8 mouse cellular contexts compared by ENCODE assay signal in the genomic region with DNA sequence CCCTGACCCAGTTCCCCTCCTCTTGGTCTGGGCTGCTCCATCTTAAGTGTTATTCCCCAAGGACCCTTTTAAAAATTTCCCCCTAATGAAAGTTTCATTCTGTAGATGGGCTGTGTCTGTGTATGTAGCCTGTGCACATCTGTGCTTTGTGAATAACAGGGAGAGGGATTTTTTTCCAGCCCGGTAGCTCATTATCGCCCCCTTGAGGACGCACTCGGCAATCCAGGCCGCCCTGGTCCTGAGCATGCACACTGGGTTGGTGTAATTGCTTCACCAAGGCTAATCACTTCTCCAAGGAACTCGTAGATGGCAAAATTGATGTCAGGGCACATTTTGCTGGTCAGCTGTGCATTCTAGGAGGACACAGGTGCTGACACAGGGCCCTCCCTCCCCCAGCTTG. TPM values are rescaled to one million over a fixed set of nuclear protein-coding genes. Genes with fewer than 3 reads are reported as not detected.
DNase-seq lines count a peak whose midpoint lies in the region; ATAC-seq and TF ChIP-seq lines count a peak whose summit lies in the region.

No protein-coding gene starts in this region.

- peak; percentile 60 for TF ChIP-seq RAD21 in MEL (IDR thresholded peaks at IDR 0.05; ENCODE audit: low read depth, low read length)

- no peak overlapping the region for H3K27ac ChIP-seq in MEL (ENCODE audit: control insufficient read depth, low read depth, low read length)
- no peak overlapping the region for H3K27ac ChIP-seq in cortical plate, adult 2 months (ENCODE audit: insufficient read depth, low read length)
- no peak overlapping the region for H3K27ac ChIP-seq in stomach, postnatal 0 days (replicated peaks)

- no peak for TF ChIP-seq EP300 in MEL (IDR thresholded peaks at IDR 0.05; ENCODE audit: low read depth in 1 of 2, low read length in 2 of 2)
- no peak for TF ChIP-seq EP300 in stomach, postnatal 0 days (optimal IDR thresholded peaks at IDR 0.05)

- intact Hi-C loops in left cerebral cortex, postnatal 4 days (cut with DNase I), result no loop called here

- H3K79me2 ChIP-seq in MEL (ENCODE audit: control insufficient read depth, insufficient read depth, low read length, poor library complexity), result no peaks in the 10 kb centered on the region

- H3K4me3 ChIP-seq in MEL (ENCODE audit: control insufficient read depth in 1 of 2, insufficient read depth in 1 of 2, low read depth in 2 of 2, low read length in 2 of 2), result no peak overlapping the region
- H3K4me3 ChIP-seq in cortical plate, adult 2 months (ENCODE audit: insufficient read depth, low read length), result no peak overlapping the region
- no peak overlapping the region for H3K4me3 ChIP-seq in stomach, postnatal 0 days (ENCODE audit: low read depth, low read length)

- no peak for TF ChIP-seq POLR2A in MEL (IDR thresholded peaks at IDR 0.05; ENCODE audit: control insufficient read depth in 1 of 2, insufficient read depth in 1 of 2, low read depth in 1 of 2, low read length in 2 of 2, poor library complexity in 1 of 2)
- no peak for TF ChIP-seq POLR2A in cortical plate, adult 2 months (IDR thresholded peaks at IDR 0.05; ENCODE audit: extremely low read depth, insufficient read depth, low read length)

- TF ChIP-seq CTCF in MEL (IDR thresholded peaks at IDR 0.05 in 2 of 3, conservative IDR thresholded peaks at IDR 0.05 in 1 of 3; ENCODE audit: control insufficient read depth in 1 of 3, insufficient read depth in 1 of 3, low read depth in 2 of 3, low read length in 3 of 3, poor library complexity in 1 of 3, severe bottlenecking in 1 of 3), result peak; percentile 71 to 87 (median 72)
- TF ChIP-seq CTCF in cortical plate, adult 2 months (IDR thresholded peaks at IDR 0.05; ENCODE audit: extremely low read depth, insufficient read depth, low read length), result peak; percentile 55
- TF ChIP-seq CTCF in stomach, postnatal 0 days (IDR thresholded peaks at IDR 0.05; ENCODE audit: low read depth), result peak; percentile 75

- H3K4me2 ChIP-seq in stomach, postnatal 0 days (replicated peaks; ENCODE audit: low read depth), result no peak overlapping the region

- no peaks in the 10 kb centered on the region for H3K27me3 ChIP-seq in MEL (ENCODE audit: control insufficient read depth in 1 of 2, insufficient read depth in 2 of 2, low read length in 2 of 2)
- no peaks in the 10 kb centered on the region for H3K27me3 ChIP-seq in stomach, postnatal 0 days (ENCODE audit: control insufficient read depth, insufficient read depth, low read length)

- H3K9ac ChIP-seq in MEL (ENCODE audit: control insufficient read depth, low read depth, low read length, poor library complexity, severe bottlenecking), result no peak overlapping the region
- no peak overlapping the region for H3K9ac ChIP-seq in stomach, postnatal 0 days (ENCODE audit: low read length)

- 12% methylated on average over 6 of the region's 6 CpGs for WGBS in stomach, postnatal 0 days

- no peaks in the 10 kb centered on the region for H3K9me3 ChIP-seq in MEL (replicated peaks; ENCODE audit: insufficient read depth, low read length)
- H3K9me3 ChIP-seq in stomach, postnatal 0 days (ENCODE audit: control insufficient read depth, low read length), result no peaks in the 10 kb centered on the region

- ATAC-seq in CD4-positive, CD25-positive, alpha-beta regulatory T cell, adult 4 months, result no peak
- ATAC-seq in stomach, postnatal 0 days (ENCODE audit: low FRiP score, low TSS enrichment), result no peak

- no peaks in the 10 kb centered on the region for H3K4me1 ChIP-seq in MEL (ENCODE audit: control insufficient read depth in 1 of 2, insufficient read depth in 2 of 2, low read length in 2 of 2)
- H3K4me1 ChIP-seq in cortical plate, adult 2 months (ENCODE audit: control insufficient read depth, insufficient read depth, low read length), result no peaks in the 10 kb centered on the region
- no peaks in the 10 kb centered on the region for H3K4me1 ChIP-seq in stomach, postnatal 0 days (replicated peaks; ENCODE audit: control insufficient read depth, insufficient read depth)

- peak; percentile 19 for DNase-seq in CD4-positive, CD25-positive, alpha-beta regulatory T cell, adult 2 months (ENCODE audit: low read depth, low spot score)
- peak; percentile 50 for DNase-seq in layer of hippocampus, adult 11-12 months (ENCODE audit: low spot score)
- no peak for DNase-seq in layer of hippocampus, postnatal 36 days
- peak; percentile 55 for DNase-seq in MEL (ENCODE audit: low read depth, low spot score)
- DNase-seq in left cerebral cortex, postnatal 4 days, result peak; percentile 65
- peak; percentile 50 for DNase-seq in stomach, postnatal 0 days (ENCODE audit: low spot score)

- no peaks in the 10 kb centered on the region for H3K36me3 ChIP-seq in MEL (ENCODE audit: control insufficient read depth in 1 of 2, insufficient read depth in 2 of 2, low read length in 2 of 2)
- no peaks in the 10 kb centered on the region for H3K36me3 ChIP-seq in stomach, postnatal 0 days (ENCODE audit: control insufficient read depth, insufficient read depth, low read length)

TF ChIP-seq in MEL, 35 proteins besides CTCF, POLR2A, EP300 and RAD21:
- TF ChIP-seq SMC3 (IDR thresholded peaks at IDR 0.05; ENCODE audit: low read depth, low read length) (peak; percentile 61), ZC3H11A (IDR thresholded peaks at IDR 0.05; ENCODE audit: low read depth, low read length) (peak; percentile 35; the same call in 1 of the 2 replicates), GABPA (IDR thresholded peaks at IDR 0.05; ENCODE audit: low read depth, low read length) (no peak), USF1 (IDR thresholded peaks at IDR 0.05; ENCODE audit: low read depth, low read length) (no peak)

RNA-seq across cellular contexts. Expression of a gene that starts 14.3 kb away (rescaled TPM):
- not detected for polyA plus RNA-seq in CD4-positive, CD25-positive, alpha-beta regulatory T cell, adult 4 months (2017; shearing (Covaris generic))
- 1 to 10 TPM; 2.0 to 2.1 TPM for total RNA-seq in layer of hippocampus, postnatal 36 days (2021)
- total RNA-seq in MEL (2012; rRNA removed), result not detected in 2 replicates
- polyA plus RNA-seq in MEL (2012; ENCODE audit: insufficient read depth in 1 of 2, insufficient read length in 2 of 2, low read depth in 1 of 2, low replicate concordance in 2 of 2, missing spikeins in 1 of 2), result under 1 TPM in 1 of 2 experiments, not detected in 1; 0.03 TPM
- polyA plus RNA-seq in cortical plate, adult 2 months (2012; rRNA removed), result 11.0 and 12.3 TPM in 2 replicates
- total RNA-seq in left cerebral cortex, postnatal 4 days (2021), result 10 to 100 TPM; 21.6 to 23.0 TPM
- polyA plus RNA-seq in stomach, postnatal 0 days (2015; fragmentation: Nextera tagmentation; extraction: Ambion mirVana), result 0.11 and 0.16 TPM in 2 replicates

Comparison
In these comparisons a context has a peak if more than half of its experiments do, and no peak if none do; other contexts are left out.
1. DNase-seq: peak in CD4-positive, CD25-positive, alpha-beta regulatory T cell, adult 2 months (single experiment), layer of hippocampus, adult 11-12 months (single experiment), MEL (single experiment), left cerebral cortex, postnatal 4 days (single experiment) and stomach, postnatal 0 days (single experiment); none in layer of hippocampus, postnatal 36 days (0 of 2).
2. RNA of a gene that starts 14.3 kb away (polyA plus RNA-seq): 11.0 to 12.3 TPM in cortical plate, adult 2 months; 0.11 to 0.16 TPM in stomach, postnatal 0 days, 0.03 TPM in MEL and not detected in CD4-positive, CD25-positive, alpha-beta regulatory T cell, adult 4 months; every median in the first group is over 10 times any median in the second.
3. Peak in every context shown above with its lines, with median percentiles within 50 percentile points of each other: CTCF ChIP-seq.